Mouse (Mus musculus): ENCODE measurements around the gene Eya3.

GRCm38 (mm10) chr4:132734766-132735165, 96.0 kb downstream of the Eya3 start:
- TF ChIP-seq CTCF (IDR thresholded peaks at IDR 0.05) (no peak), POLR2A (IDR thresholded peaks at IDR 0.05; ENCODE audit: insufficient read depth, low read depth, low read length) (no peak), EP300 (IDR thresholded peaks at IDR 0.05; ENCODE audit: insufficient read depth, low read depth, low read length) (no peak)
